Mouse (Mus musculus) bone marrow macrophage, adult 2 months (primary cell): Measurements from ENCODE around the gene Gm49392. TPM values are rescaled to one million over a fixed set of nuclear protein-coding genes. Genes with fewer than 3 reads are reported as not detected.
"Not testable (repeated sequence)": the region's sequence is repeated elsewhere in the genome, so short reads cannot be mapped to it uniquely, and the experiment has no call there.

Source experiments
- H3K27ac ChIP-seq: 2 replicates; pipeline ENCODE4 v1.5.1; 2012; ENCODE audit warnings: low read depth, low read length; ENCODE audit not compliant: insufficient read depth
- H3K4me1 ChIP-seq: 2 replicates; pipeline ENCODE4 v1.6.1; 2012; ENCODE audit warnings: low read length; ENCODE audit not compliant: control insufficient read depth, insufficient read depth
- H3K4me3 ChIP-seq: 2 replicates; pipeline ENCODE4 v1.5.1; 2012; ENCODE audit warnings: mild to moderate bottlenecking, low read length, moderate library complexity; ENCODE audit not compliant: insufficient read depth
- CTCF ChIP-seq: IDR thresholded peaks from 2 replicates; pipeline ENCODE4 v1.5.1; 2012; ENCODE audit warnings: low read depth, mild to moderate bottlenecking, low read length, moderate library complexity
- POLR2A ChIP-seq: IDR thresholded peaks from 2 replicates; pipeline ENCODE4 v1.6.1; 2012; ENCODE audit warnings: mild to moderate bottlenecking, low read depth, low read length, borderline replicate concordance
- polyA plus RNA-seq: library from polyadenylated mRNA; stranded (reverse); fragments of >200 nt; gene quantifications from 2 replicates; pipeline ENCODE4 v1.2.4, GENCODE M21; 2012; ENCODE audit not compliant: missing spikeins, insufficient read depth, insufficient read length

The Gm49392 gene
- 1.7 TPM in 1 of 2 replicates, not detected in the other for polyA plus RNA-seq

DNA sequence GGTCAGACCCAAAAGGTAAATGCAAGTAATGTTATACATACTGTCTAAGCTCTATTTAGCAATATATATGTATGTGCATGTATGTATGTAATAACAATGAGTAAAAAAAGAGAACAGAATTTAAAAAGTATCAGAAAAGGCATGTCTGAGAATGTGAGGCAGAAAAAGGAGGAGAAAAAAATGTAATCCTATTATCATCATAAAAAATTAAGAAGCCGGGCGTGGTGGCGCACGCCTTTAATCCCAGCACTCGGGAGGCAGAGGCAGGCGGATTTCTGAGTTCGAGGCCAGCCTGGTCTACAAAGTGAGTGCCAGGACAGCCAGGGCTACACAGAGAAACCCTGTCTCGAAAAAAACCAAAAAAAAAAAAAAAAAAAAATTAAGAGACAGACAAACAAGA is at the start of gene Gm49392:
Gm49392 (minus strand) TSS at position 101 of the 400 bp plus-strand sequence.
- peak within 1 kb of the TSS; percentile 46 for H3K4me3 ChIP-seq
- peak within 1 kb of the TSS; percentile 82 for H3K27ac ChIP-seq
- peaks cover 33% of the 10 kb centered on the region for H3K4me1 ChIP-seq

DNA sequence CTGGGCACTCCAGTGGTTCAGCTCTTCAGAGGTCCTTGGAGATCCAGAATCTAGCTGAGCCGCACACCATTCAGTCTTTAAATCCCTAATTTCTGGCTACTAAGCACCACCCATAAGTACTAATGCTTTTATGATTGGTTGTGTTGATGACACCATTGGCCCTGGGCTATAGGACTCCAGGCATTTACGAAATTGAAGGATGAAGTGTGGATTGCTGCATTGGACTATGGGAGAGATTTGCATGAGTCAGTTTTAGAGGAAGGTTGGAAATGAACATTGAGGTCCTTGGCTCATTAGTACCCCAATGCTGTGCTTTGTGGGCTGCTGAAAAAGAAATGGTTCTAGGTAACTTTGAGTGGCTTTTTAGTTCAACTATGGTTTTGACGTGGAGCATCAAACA is 45.2 kb upstream of the Gm49392 start, which contains the start of gene Tpbpa:
Tpbpa (minus strand) TSS at position 101 of the 400 bp plus-strand sequence.
- not testable (repeated sequence) for H3K4me1 ChIP-seq, H3K27ac ChIP-seq, H3K4me3 ChIP-seq

DNA sequence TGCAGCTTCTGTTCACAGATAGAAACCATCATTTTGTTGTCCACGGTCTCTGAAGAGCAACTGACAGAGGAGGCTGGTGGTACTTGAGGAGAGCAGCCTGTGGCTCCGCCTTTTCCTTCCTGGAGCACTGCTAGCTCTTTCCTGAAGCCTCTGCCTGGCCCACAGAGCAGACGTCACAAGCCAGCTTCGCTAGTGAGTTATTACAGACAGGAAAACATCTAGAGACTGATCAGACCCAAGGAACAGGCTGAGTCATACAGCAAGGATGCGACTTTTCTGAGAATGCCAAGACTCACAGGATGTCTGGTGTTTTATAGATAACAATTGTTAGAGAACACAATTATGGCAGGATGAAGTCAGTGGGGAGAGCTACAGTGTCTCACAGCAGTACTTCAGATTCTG is 39.8 kb upstream of the Gm49392 start, which contains the start of the genes Gm49391 and Ctla2a:
Gm49391 (minus strand) TSS at position 72 of the 402 bp plus-strand sequence.
Ctla2a (minus strand) TSS at position 126 of the 402 bp plus-strand sequence.
- TF ChIP-seq POLR2A, result no peak
- TF ChIP-seq CTCF, result no peak
- H3K4me3 ChIP-seq, result no peak within 1 kb of the TSS
- H3K27ac ChIP-seq, result no peak within 1 kb of the TSS
- peaks cover 5% of the 10 kb centered on the region; the same call in 1 of the 2 replicates for H3K4me1 ChIP-seq

DNA sequence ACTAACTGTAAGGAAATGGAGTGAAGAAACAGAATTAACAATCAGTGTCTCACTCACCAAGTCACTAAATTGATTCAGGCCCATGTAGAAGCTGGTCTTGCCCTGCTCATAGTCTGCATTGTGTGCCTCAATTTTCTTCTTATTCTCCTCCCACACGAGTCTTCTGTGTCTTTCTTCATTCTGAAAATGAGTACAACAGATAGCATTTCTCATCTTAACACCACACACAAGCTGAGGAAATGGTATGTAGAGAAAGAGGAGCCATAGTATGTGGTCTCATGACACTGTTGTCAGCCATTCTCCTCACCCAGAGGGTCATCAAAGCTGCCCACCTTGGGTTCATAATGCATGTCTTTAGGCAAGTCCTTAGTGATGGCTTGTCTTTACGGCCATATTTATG is 38.8 kb upstream of the Gm49392 start, which contains the start of gene Gm49393:
Gm49393 (minus strand) TSS at position 101 of the 400 bp plus-strand sequence.
- not testable (repeated sequence) for H3K4me1 ChIP-seq, H3K4me3 ChIP-seq, H3K27ac ChIP-seq

DNA sequence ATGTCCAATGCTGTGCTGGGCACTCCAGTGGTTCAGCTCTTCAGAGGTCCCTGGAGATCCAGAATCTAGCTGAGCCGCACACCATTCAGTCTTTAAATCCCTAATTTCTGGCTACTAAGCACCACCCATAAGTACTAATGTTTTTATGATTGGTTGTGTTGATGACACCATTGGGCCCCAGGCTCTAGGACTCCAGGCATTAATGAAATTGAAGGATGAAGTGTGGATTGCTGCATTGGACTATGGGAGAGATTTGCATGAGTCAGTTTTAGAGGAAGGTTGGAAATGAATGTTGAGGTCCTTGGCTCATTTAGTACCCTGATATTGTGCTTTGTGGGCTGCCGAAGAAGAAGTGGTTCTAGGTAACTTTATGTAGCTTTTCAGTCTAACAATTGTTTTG is 8.1 kb upstream of the Gm49392 start, which contains the start of gene Tpbpb:
Tpbpb (minus strand) TSS at position 101 of the 400 bp plus-strand sequence.
- not testable (repeated sequence) for H3K4me3 ChIP-seq, H3K27ac ChIP-seq, H3K4me1 ChIP-seq

DNA sequence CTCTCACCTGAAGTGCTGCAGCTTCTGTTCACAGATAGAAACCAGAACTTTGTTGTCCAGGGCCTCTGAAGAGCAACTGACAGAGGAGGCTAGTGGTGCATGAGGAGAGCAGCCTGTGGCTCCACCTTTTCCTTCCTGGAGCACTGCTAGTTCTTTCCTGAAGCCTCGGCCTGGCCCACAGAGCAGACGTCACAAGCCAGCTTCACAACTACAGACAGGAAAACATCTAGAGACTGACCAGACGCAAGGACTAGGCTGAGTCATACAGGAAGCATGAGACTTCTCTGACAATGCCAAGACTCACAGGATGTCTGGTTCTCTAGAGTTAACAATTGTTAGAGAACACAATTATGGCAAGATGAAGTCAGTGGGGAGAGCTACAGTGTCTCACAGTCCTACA is 634 bp upstream of the Gm49392 start, which contains the start of gene Ctla2b:
Ctla2b (minus strand) TSS at position 120 of the 400 bp plus-strand sequence.
- peak within 1 kb of the TSS; percentile 82 for H3K27ac ChIP-seq
- H3K4me3 ChIP-seq, result peak within 1 kb of the TSS; percentile 46
- TF ChIP-seq CTCF (no peak), POLR2A (no peak)
- H3K4me1 ChIP-seq, result peaks cover 29% of the 10 kb centered on the region

DNA sequence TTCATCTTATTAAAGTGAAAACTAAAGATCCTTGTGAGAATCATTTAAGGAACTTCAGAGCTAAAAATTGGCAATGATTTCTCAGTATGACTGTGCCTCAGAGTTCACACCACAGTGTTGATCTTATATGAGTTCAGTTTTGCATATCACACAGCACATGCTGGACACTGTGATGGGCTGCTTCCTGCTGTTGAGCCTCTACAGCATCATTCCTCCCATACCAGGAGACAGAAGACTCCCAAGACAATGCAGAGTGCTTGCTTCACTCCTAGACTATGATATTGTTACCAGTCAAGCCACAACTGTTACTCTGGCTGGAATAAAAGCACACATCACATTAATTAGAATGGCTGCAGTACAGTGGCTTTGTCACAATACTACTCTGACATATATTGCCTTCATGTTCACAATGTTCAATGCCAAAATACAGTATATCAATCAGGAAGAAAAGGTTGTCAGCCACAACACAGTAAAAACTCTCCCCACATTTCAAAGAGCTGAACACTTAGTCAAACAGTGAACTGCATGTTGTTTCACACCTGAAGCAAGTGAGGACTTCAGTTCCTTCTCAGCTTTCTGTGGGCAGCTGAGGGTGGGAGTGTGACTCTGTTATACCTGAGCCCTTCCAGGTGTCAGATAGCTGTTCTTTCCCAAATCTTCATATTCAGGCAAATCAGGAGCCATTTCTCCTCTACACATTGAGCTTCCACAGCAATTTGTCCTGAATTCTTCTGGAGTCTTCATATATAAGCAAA is 1.1 kb downstream of the Gm49392 start:
- Histone ChIP-seq H3K4me3 (no peak overlapping the region), H3K4me1 (peaks cover 36% of the 10 kb centered on the region), H3K27ac (peak overlapping the region; percentile 11; the same call in 1 of the 2 replicates)
- TF ChIP-seq POLR2A, result no peak

DNA sequence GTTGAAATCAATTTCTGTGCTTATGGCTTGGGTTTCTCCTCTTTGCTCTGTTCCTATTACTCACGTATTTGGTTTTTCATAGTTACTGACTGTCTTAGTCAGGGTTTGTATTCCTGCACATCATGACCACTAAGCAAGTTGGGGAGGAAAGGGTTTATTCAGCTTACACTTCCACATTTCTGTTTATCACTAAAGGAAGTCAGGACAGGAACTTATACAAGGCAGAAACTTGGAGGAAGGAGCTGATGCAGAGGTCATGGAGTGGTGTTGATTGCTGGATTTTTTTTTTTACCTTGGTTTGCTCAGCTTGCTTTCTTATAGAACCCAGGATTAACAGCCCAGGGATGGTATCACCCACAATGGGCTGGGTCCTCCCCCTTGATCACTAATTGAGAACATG is 4.4 kb downstream of the Gm49392 start:
- no peak for TF ChIP-seq POLR2A
- no peak for TF ChIP-seq CTCF
- H3K4me1 ChIP-seq, result peaks cover 31% of the 10 kb centered on the region
- peak overlapping the region; percentile 32; the same call in 1 of the 2 replicates for H3K4me3 ChIP-seq
- peak overlapping the region; percentile 100 for H3K27ac ChIP-seq

DNA sequence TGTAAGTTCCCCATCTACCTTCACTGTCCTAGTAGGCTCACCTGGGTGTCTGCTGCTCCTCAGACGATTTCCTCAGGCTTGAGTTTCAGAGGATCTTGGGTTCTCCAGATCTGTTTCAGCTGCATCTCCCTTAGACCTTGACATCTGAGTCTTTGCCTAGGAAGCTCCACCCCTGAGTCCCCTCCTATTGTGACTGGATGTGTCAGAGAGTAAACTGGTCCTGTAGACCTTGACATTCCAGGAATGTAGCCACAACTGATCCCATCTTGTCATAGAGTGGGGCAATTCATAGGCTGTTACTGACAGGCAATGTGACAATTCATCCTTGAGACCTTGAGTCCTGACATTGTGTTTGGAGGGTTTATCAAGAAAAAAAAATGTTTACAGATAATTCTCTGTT is 32.4 kb downstream of the Gm49392 start, which contains the start of gene 4930486L24Rik:
4930486L24Rik (minus strand) TSS at position 195 of the 400 bp plus-strand sequence.
- Histone ChIP-seq H3K4me3 (no peak within 1 kb of the TSS), H3K27ac (no peak within 1 kb of the TSS), H3K4me1 (peaks cover 2% of the 10 kb centered on the region; the same call in 1 of the 2 replicates)
- TF ChIP-seq CTCF (no peak), POLR2A (no peak)

DNA sequence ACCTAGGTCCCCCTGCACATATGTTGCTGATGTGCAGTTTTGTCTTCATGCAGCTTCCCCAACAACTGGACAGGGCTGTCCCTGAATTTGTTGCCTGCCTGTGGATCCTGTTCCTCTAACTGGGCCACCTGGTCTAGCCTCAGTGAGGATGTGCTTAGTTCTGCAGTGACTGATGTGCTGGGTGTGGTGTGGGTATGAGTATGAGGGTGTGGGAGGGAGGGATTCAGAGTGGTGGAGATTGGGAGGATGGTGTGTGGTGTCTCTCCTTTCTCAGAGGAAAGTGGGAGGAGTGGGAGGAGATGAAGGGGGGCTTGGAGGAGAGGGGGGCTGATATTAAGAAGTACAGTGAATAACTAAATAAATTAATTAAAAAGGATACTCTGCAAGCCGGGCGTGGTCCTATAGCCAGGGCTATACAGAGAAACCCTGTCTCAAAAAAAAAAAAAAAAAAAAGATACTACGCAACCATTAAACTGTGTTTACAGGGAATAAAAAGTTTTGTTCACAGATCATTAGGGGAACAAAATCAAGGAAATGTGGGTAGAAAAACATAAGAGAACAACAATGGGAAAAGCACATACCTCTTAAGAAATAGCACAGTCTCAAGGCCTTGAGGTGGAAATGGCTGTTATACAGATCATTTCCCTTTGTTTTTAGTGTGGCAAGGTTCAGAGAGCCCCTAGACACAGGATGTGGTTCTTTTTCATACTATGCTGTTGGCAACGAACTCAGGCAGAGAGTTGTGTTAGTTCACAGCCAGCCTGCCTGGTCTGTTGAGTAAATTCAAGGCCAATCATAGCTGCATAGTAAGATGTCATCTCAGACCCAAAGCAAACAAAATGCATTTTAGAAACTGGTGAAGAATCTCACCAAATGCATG is 48.2 kb downstream of the Gm49392 start:
- H3K4me3 ChIP-seq, result no peak overlapping the region
- no peak overlapping the region for H3K27ac ChIP-seq
- TF ChIP-seq CTCF, result no peak
- TF ChIP-seq POLR2A, result no peak
- H3K4me1 ChIP-seq, result no peaks in the 10 kb centered on the region; the same call in 1 of the 2 replicates
